Mouse (Mus musculus) gastrocnemius, postnatal 14 days (tissue): Measurements from ENCODE around the gene Mettl1. TPM values are rescaled to one million over a fixed set of nuclear protein-coding genes. Genes with fewer than 3 reads are reported as not detected.
A peak's percentile ranks its signal among the peaks of the same experiment; 100 is the strongest.
"Not testable (repeated sequence)": the region's sequence is repeated elsewhere in the genome, so short reads cannot be mapped to it uniquely, and the experiment has no call there.

ENCODE experiments used
- DNase-seq: peaks from one replicate; pipeline ENCODE4 v3.0.0; 2021; ENCODE audit warnings: mixed read lengths
- intact Hi-C: fragments of 180-260 bp; cut with DNase I; formaldehyde crosslinking; loops from one replicate; pipeline ENCODE4 v1.15.1; 2025; ENCODE audit warnings: low total_unique reads
- total RNA-seq, 2 experiments: library from RNA; stranded (reverse); gene quantifications; 2 replicates each; pipeline ENCODE4 v1.2.3; 2021

Gene Mettl1
- total RNA-seq, 2 experiments from 2014 or later, result 11.1 to 14.8 TPM

DNA sequence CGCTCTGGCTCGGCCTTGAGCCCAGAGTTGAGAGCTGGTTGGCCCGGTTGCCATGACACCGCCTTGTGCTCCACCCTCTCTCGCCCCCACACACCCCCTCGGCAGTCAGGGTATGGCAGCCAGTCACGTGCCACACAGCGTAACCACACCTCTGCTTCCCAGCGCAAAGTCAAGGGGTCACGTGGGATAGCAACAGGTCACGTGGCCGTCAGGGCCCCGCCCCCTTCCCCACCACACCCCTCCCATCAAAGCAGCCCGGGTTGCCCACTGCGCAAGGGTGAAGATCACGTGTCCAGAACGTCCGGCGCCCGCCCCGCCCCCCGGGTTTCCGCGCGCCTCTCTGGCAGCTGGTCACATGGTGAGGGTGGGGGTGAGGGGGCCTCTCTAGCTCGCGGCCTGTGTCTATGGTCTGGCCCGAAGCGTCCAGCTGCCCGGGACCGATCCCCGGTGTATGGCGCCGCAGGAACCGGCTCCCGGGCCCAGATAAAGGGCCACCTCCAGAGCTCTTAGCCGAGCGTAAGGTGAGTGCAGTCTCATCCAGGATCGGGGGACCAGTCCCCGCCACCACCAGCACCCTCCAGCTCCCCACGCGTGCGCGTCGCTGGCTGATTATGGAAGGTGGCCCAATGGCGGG is 22.1 kb downstream of the Mettl1 start, which contains the start of gene Cdk4:
Gene Cdk4 (plus strand): TSS at position 296 of the 634 bp plus-strand sequence.
- intact Hi-C loops, result no loop called here
- peak; percentile 98 for DNase-seq

DNA sequence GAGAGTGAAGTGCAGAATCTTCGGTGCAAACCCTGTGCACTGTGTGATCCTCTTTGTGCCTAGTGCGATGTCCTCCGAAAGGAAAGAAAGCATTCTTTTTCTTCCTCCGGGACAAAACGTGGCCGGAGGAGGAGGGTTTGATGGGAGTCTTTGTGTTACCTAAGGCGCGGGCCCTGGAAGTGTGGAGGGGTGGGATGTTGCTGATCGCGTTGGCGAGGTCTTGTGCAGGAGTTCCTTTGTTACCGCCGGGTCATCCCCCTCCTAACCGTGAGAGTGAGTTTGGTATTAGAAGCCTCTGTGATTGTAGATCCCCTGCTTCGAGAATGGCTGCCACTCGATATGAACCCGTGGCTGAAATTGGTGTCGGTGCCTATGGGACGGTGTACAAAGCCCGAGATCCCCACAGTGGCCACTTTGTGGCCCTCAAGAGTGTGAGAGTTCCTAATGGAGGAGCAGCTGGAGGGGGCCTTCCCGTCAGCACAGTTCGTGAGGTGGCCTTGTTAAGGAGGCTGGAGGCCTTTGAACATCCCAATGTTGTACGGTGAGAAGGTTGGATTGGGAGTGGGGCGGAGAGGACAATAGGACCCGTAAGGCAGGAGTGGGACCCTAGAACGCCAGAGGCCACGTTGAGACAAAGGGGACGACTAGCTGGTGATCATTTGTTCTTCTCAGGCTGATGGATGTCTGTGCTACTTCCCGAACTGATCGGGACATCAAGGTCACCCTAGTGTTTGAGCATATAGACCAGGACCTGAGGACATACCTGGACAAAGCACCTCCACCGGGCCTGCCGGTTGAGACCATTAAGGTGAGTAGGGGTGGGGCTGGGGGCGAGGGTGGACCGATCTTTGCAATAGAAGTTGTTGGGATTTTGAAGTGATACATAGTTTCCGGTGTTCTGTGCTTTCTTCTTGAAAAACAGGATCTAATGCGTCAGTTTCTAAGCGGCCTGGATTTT is 23.0 kb downstream of the Mettl1 start:
- DNase-seq, result no peak
- intact Hi-C loops, result no loop called here

DNA sequence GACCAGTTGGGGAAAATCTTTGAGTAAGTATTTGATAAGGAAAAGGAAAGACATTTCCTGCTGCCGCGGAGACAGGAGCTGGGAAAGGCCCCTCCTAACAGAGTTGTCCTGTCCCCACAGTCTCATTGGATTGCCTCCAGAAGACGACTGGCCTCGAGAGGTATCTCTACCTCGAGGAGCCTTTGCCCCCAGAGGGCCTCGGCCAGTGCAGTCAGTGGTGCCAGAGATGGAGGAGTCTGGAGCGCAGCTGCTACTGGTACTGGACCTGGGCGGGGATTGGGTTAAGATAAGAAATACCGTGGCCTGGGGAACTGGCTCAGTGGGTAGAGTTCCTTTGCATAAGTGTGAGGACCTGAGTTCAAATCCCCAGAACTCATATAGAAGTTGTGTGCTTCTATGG is 24.8 kb downstream of the Mettl1 start:
- intact Hi-C loops, result no loop called here
- DNase-seq, result no peak

DNA sequence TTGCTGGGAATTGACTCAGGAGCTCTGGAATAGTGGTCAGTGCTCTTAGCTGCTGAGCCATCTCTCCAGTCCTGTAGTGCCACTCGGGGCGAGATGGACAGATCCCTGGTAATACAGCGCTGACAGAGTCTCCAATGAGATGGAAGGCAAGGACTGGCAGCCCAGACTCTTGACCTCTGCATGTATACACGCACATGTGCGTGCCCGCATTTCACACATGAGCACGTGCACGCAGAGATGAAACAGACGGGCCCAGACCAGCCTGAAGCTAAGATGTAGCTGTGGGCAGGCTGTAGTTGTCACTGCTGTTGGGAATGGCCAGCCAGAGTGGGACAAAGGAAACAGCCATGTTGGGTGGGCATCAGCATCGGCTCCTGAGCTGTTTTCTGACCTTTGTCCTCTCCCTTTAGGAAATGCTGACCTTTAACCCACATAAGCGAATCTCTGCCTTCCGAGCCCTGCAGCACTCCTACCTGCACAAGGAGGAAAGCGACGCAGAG is 25.4 kb downstream of the Mettl1 start:
- no peak for DNase-seq
- intact Hi-C loops, result no loop called here

DNA sequence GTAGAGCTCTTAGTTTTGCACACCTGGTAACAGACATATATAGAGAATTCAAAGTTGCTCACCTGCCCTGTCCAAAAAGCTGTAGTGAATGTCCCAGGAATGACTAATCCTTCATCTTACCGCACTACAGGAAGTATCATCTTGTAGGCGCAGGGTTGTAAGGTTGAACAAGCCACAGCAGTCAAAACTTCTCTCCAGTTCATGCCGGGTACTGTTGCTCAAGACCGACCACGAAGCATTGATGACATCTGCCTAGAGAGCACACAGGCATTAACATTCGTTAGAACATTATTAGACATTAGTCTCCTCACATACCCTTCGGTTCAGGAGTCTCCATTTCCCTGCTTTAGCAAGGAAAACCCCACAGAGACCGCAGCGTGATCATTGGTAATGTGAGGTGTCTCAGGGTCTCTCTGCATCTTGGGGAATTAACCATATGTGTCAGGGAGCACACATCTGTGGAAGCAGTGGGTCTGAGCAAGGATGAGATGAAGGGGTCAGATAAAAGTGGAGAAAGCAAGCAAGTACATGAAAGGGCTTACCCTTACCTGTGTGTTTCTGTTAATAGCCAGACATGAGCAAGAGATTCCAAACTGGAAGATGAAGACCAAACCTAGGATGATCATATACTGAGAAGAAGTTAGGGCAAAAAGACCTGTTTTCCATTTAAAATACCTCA is 27.3 kb downstream of the Mettl1 start:
- intact Hi-C loops, result no loop called here
- DNase-seq, result no peak

DNA sequence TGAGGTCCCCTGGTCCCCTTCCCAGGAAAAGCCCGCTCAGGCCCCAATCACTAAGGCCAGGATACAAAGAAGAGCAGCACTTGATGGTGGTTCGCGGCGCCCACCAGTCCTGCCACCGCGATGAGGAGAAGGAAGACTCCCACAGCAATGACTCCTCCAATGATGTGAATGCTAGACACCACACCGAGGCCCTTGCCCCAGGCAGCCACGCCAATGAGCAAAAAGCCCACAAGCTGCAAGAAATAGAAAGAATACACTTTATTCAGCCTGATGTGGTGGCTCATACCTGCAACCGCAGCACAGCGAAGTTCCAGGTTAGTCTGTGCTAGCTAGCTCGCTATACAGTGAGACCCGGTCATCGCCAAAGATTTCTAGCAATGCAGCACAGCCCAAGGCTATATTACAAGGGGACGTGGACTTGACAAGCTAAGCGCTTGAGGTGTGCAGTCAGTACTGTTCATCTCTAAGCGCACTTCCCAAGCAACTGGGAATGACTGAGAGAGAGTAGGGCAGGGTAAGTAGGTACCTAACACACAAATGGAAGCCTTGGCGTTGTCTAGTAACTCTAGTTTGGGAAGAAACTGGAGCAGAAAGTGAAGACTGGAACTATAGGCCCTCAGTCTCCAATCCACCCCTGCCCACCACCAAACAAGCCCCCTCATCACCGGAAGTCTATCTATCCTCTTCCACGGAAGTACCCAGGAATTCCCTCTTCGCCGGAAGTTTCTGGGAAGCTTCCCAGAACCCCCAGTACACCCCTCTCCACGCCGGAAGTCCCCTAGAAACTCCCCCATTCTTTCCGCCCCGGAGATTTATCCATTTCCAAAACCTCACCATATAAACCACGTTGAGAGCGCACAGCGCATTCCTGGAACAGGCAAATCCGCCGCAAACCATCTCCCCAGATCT is 28.3 kb downstream of the Mettl1 start:
- intact Hi-C loops, result no loop called here
- DNase-seq, result no peak

DNA sequence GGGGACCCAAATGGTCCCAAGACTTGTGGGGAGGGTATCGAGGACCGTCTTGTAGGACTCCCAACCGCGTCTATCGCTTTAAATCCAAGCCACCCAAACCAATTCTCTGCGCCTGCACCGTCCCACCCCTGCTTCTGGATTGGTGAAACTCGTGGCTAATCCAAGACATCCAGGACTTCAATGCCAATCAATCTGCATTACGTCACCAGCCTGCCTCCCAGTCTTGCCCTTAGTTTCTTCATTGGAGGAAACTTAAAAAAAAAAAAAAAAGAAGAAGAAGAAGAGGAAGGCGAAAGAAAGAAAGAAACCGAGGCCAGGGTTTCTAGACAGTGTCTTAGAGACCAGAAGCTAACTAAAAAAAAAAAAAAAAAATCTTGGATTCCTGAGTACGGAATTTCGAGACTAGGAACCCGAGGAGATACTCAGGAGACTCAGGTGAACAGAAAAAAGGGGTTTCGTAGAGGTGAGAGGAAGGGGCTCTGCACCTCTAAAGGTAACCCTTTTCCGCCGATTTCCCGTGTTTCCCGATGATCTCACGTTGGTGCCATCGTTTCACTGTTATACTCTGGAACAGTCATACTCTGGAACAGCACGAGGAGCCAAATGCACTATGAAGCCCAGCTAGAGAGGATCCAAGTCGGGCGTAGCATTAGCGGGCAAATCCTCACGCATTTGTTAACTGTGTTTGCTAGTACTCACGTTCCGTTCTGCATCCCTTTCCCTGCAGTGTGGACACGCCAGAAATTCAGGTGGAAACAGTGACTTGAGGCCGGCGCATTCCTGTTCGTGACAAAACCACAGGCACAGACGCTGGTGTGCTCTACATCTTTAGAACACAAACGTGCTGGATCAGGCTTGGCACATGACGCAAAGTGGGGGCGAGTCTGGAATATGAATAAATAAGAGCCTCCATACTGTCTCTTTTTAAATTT is 29.2 kb downstream of the Mettl1 start, which contains the start of gene Tspan31:
Gene Tspan31 (minus strand): TSS at position 75 of the 932 bp plus-strand sequence.
- peak; percentile 89 for DNase-seq
- intact Hi-C loops, result no loop called here

DNA sequence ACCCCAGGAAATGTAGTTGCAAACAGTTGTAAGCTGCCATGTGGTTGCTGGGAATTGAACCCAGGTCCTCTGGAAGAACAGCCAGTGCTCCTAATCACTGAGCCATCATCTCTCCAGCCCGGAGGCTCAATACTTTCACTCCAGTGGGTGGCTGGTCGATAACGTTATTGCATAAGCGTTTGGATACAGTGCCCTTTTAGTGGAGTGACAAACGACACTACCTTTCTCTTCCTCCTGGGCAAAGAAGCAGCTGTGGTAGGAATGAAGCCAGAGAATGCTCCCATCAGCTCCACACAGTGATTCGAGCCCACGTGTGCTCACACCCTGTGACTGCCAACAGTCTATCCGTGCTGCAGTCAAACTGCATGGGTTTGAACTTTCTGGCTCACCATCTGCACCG is 30.0 kb downstream of the Mettl1 start:
- no peak for DNase-seq
- intact Hi-C loops, result no loop called here

DNA sequence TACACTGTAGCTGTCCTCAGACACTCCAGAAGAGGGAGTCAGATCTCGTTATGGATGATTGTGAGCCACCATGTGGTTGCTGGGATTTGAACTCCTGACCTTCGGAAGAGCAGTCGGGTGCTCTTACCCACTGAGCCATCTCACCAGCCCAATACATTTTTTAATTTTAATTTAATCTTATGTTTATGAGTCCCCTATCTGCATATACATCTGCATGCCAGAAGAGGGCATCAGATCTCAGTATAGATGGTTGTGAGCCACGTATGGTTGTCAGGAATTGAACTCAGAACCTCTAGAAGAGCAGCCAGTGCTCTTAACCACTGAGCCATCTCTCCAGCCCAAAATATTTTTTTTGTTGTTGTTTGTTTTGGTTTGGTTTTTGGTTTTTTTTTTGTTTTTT is 31.1 kb downstream of the Mettl1 start:
- intact Hi-C loops, DNase-seq: not testable (repeated sequence)

DNA sequence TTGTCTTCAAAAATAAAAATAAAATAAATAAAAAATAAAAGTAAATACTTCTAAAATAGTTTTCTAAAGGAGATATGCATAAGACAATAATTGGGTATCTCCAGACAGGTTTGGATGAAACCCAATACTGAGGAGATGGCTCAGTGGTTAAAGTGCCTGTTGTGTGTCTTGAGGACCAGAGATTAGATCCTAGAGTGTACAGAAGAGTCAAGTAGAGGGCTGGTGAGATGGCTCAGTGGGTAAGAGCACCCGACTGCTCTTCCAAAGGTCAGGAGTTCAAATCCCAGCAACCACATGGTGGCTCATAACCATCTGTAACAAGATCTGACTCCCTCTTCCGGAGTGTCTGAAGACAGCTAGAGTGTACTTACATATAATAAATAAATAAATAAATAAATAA is 31.8 kb downstream of the Mettl1 start:
- DNase-seq, intact Hi-C loops: not testable (repeated sequence)

DNA sequence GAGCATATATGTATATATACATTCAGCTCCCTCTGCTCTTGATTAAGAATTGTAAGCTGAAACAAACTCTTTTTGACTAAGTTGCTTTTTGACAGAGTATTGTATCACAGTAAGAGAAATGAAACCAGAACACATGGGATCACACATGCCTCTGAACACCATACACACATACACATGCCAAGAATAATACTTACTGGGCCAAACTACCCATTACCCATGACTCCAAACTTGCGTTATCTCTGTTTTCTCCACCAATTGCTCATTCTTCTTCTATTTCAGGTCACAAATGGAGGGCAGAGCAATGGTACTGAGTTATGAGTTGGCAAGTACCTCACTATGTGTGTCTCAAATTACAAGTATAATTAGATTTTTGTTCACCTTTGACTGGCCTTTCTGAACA is 32.8 kb downstream of the Mettl1 start:
- intact Hi-C loops, result no loop called here
- no peak for DNase-seq

DNA sequence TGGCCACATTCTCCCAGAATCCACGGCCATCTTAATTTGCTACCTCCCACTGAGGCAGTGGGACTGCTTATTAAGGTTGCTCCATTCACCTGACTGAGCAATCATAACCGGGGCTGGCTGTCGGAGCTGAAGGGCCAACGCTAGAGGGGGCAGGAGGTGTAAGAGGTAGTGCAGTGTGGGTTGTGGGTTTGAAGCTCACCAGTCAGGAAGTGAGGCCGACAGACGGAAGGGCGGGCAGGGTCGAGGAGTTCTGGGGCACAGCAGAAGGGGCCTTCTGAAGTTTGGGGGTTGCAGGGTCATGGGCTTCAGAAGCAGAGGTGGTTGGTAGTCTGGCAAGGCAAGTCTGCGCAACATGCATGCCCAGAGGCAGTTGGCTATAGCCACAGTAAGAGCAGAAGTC is 33.9 kb downstream of the Mettl1 start, which contains the start of gene Agap2:
Gene Agap2 (plus strand): TSS at position 205 of the 400 bp plus-strand sequence.
- intact Hi-C loops, result no loop called here
- DNase-seq, result no peak

DNA sequence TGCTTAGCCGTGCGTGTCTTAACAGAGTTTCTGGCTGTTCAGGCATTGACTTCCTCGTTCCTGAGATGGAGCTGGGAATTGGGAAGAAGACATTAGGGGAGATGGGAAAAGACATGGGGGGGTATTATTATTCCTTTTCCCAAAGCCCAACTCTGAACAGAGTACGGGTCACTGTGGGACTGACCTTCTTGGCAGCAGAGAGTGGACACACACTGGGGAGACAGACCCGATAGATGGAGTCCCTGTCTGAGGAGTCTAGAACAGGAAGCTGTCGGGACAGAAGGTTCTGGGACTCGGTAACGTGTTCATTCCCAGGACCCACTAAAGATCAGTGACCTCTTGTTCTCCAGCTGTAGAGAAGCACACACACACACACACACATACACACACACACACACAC is 34.4 kb downstream of the Mettl1 start:
- intact Hi-C loops, result no loop called here
- DNase-seq, result no peak

DNA sequence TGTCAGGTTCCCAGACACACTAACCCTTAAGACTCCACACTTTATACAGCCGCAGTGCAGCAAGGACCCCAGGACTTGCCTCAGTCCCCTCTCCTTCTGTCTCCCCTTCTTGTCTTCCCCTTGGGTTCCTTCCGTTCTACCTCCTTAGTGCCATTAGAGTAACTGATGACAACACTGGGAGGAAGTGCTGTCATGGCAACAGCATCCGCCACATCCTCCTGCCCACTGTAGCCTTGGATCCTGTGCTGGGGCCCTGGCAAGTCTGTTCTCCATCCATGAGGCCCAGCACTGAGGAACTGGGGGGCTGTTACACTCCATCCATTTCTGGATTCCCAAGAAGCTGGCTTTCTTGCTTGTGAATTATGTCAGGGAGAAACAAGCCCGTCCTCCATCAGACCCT is 34.9 kb downstream of the Mettl1 start:
- no peak for DNase-seq
- intact Hi-C loops, result no loop called here

DNA sequence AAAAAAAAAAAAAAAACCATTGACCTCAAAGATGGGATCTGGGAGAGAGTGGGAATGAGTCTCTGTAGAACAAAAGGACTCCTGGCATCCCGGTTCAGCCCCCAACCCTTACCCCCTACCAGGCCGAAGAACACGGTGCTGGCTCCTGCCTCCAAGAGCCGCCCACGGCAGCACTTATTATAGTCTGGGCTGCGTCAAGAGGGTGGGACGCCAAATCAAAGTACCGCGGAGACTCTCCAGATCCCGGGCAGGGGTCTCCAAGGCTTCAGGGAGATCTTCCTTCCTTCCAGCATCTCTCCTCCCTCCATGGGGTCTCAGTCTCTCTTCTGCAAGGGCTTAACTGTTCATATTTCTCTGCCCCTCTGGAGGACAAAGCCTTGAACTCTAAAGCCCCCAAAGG is 36.3 kb downstream of the Mettl1 start:
- intact Hi-C loops, result no loop called here
- DNase-seq, result no peak

DNA sequence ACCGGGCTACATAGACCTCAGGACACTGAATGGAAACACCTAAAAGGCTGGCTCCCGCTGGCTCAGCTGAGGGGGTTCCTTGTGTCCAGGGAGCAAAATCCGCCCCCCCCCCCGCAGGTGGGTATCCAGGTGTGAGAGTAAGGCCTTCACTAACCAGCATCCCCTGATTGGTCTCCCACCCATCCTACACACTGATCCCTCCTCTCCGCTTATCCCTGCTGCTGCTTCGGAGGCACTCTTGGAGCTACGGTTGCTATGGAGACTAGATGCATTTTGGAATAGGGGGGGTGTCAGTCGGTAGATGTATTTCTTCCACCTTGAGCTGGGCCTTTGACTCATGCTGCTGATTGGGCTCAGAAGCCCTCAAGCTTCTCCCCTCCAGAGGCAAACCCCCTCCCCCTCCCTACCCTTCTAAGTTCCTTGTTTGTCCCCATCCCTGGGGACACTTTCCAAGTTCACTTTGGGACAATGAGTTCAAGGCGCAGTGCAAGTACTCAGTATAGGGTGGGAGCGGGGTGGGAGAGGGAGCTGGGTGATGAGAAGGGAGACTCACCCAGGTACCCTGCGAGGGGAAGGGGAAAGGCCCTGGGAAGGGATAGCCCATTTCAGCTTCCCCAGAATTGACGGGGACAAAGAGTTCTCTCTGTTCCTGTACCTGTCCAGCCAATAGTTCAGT is 36.9 kb downstream of the Mettl1 start:
- no peak for DNase-seq
- intact Hi-C loops, result no loop called here
